Comparison of ENCODE assay signal across 9 mouse cellular contexts in genomic region chr16:8406708-8407107, GRCm38 (mm10). TPM values are rescaled to one million over a fixed set of nuclear protein-coding genes. Genes with fewer than 3 reads are reported as not detected.
DNase-seq lines count a peak whose midpoint lies in the region; ATAC-seq and TF ChIP-seq lines count a peak whose summit lies in the region.
"Had no signal": no experiment of that assay in that cellular context is flagged by ENCODE, and none has a peak within 500 bp of the region (broad histone marks: within the 10 kb centered on the region; RNA-seq: fewer than 3 reads in every experiment).

No protein-coding gene starts in this region.

- TF ChIP-seq CTCF in MEL (IDR thresholded peaks at IDR 0.05 in 2 of 3, conservative IDR thresholded peaks at IDR 0.05 in 1 of 3; ENCODE audit: control insufficient read depth in 1 of 3, insufficient read depth in 1 of 3, low read depth in 2 of 3, low read length in 3 of 3, poor library complexity in 1 of 3, severe bottlenecking in 1 of 3), result peak; percentile 63 to 87 (median 72)
- TF ChIP-seq CTCF in liver, embryonic 14.5 days (IDR thresholded peaks at IDR 0.05; ENCODE audit: low read depth), result peak; percentile 82

- H3K27ac ChIP-seq in MEL (ENCODE audit: control insufficient read depth, low read depth, low read length), result no peak overlapping the region
- H3K27ac ChIP-seq in kidney, embryonic 16.5 days (ENCODE audit: low read length), result no peak overlapping the region
- no peak overlapping the region for H3K27ac ChIP-seq in liver, embryonic 14.5 days
- H3K27ac ChIP-seq: lung, embryonic 15.5 days had no signal

- 0% methylated on average over 6 of the region's 6 CpGs for WGBS in kidney, embryonic 16.5 days
- WGBS in liver, embryonic 14.5 days (ENCODE audit: insufficient replicate concordance), result 0% methylated on average over 6 of the region's 6 CpGs

- peak; percentile 62 to 66 for DNase-seq in B cell, adult 2 months
- DNase-seq in MEL (ENCODE audit: low read depth, low spot score), result peak; percentile 82
- DNase-seq in cerebellum, adult 8-10 months, result peak; percentile 49
- DNase-seq in liver, embryonic 14.5 days (ENCODE audit: low read depth in 3 of 3, low spot score in 3 of 3), result peak; percentile 50 to 51 (median 50)
- peak; percentile 63 for DNase-seq in thymus, postnatal 14 days

- H3K9me3 ChIP-seq in MEL (replicated peaks; ENCODE audit: insufficient read depth, low read length), result no peaks in the 10 kb centered on the region
- no peaks in the 10 kb centered on the region for H3K9me3 ChIP-seq in kidney, embryonic 16.5 days (ENCODE audit: low read length)
- H3K9me3 ChIP-seq in liver, embryonic 14.5 days (ENCODE audit: control insufficient read depth, low read length), result no peaks in the 10 kb centered on the region
- H3K9me3 ChIP-seq: lung, embryonic 15.5 days had no signal

- H3K27me3 ChIP-seq in MEL (ENCODE audit: control insufficient read depth in 1 of 2, insufficient read depth in 2 of 2, low read length in 2 of 2), result no peaks in the 10 kb centered on the region
- H3K27me3 ChIP-seq in kidney, embryonic 16.5 days (ENCODE audit: insufficient read depth, low read length), result no peaks in the 10 kb centered on the region
- no peaks in the 10 kb centered on the region for H3K27me3 ChIP-seq in liver, embryonic 14.5 days (ENCODE audit: control insufficient read depth, insufficient read depth, low read length)

- peak in 1 of 2 experiments; percentile 42; a peak in 1 of 4 replicates for TF ChIP-seq EP300 in MEL (IDR thresholded peaks at IDR 0.05; ENCODE audit: low read depth in 1 of 2, low read length in 2 of 2)
- no peak for TF ChIP-seq EP300 in liver, embryonic 14.5 days (IDR thresholded peaks at IDR 0.05; ENCODE audit: low read depth)

- no peak overlapping the region for H3K9ac ChIP-seq in MEL (ENCODE audit: control insufficient read depth, low read depth, low read length, poor library complexity, severe bottlenecking)
- no peak overlapping the region for H3K9ac ChIP-seq in kidney, embryonic 16.5 days (replicated peaks; ENCODE audit: low read length)
- no peak overlapping the region for H3K9ac ChIP-seq in liver, embryonic 14.5 days (replicated peaks)
- H3K9ac ChIP-seq: lung, embryonic 15.5 days had no signal

- TF ChIP-seq POLR2A in MEL (IDR thresholded peaks at IDR 0.05; ENCODE audit: control insufficient read depth in 1 of 2, insufficient read depth in 1 of 2, low read depth in 1 of 2, low read length in 2 of 2, poor library complexity in 1 of 2), result no peak

- TF ChIP-seq RAD21 in MEL (IDR thresholded peaks at IDR 0.05; ENCODE audit: low read depth, low read length), result peak; percentile 92

- no peaks in the 10 kb centered on the region for H3K36me3 ChIP-seq in MEL (ENCODE audit: control insufficient read depth in 1 of 2, insufficient read depth in 2 of 2, low read length in 2 of 2)
- no peaks in the 10 kb centered on the region for H3K36me3 ChIP-seq in kidney, embryonic 16.5 days (ENCODE audit: insufficient read depth, low read length)
- H3K36me3 ChIP-seq in liver, embryonic 14.5 days (replicated peaks; ENCODE audit: control insufficient read depth, insufficient read depth, low read depth), result no peaks in the 10 kb centered on the region
- H3K36me3 ChIP-seq: lung, embryonic 15.5 days had no signal

- peaks cover 0 to 7% of the 10 kb centered on the region in 2 experiments; a peak in 2 of 4 replicates for H3K4me1 ChIP-seq in MEL (ENCODE audit: control insufficient read depth in 1 of 2, insufficient read depth in 2 of 2, low read length in 2 of 2)
- H3K4me1 ChIP-seq in kidney, embryonic 16.5 days (ENCODE audit: insufficient read depth, low read length), result no peaks in the 10 kb centered on the region
- no peaks in the 10 kb centered on the region for H3K4me1 ChIP-seq in liver, embryonic 14.5 days (replicated peaks; ENCODE audit: control insufficient read depth in 2 of 2, insufficient read depth in 2 of 2, low read length in 1 of 2)

- no peak overlapping the region; the same call in 1 of the 2 replicates for H3K4me2 ChIP-seq in kidney, embryonic 16.5 days (replicated peaks; ENCODE audit: low read depth, low read length)
- no peak overlapping the region for H3K4me2 ChIP-seq in liver, embryonic 14.5 days (ENCODE audit: low read depth)
- H3K4me2 ChIP-seq: lung, embryonic 15.5 days had no signal

- no peaks in the 10 kb centered on the region for H3K79me2 ChIP-seq in MEL (ENCODE audit: control insufficient read depth, insufficient read depth, low read length, poor library complexity)

- ATAC-seq in frontal cortex, adult (ENCODE audit: low TSS enrichment), result peak; percentile 44; the same call in 1 of the 2 replicates
- ATAC-seq in kidney, embryonic 16.5 days (ENCODE audit: low FRiP score, low TSS enrichment), result peak; percentile 17; the same call in 1 of the 2 replicates
- peak; percentile 75 for ATAC-seq in liver, embryonic 14.5 days (ENCODE audit: insufficient read depth)
- ATAC-seq in neutrophil, adult 5-6 weeks (ENCODE audit: extremely low read depth, insufficient number of reproducible peaks, low FRiP score, poor library complexity, severe bottlenecking), result peak; percentile 50; the same call in 1 of the 2 replicates

- H3K4me3 ChIP-seq in MEL (ENCODE audit: control insufficient read depth in 1 of 2, insufficient read depth in 1 of 2, low read depth in 2 of 2, low read length in 2 of 2), result no peak overlapping the region
- H3K4me3 ChIP-seq in kidney, embryonic 16.5 days (ENCODE audit: low read length), result no peak overlapping the region
- H3K4me3 ChIP-seq in liver, embryonic 14.5 days (ENCODE audit: insufficient read depth in 1 of 2, low read depth in 2 of 2, low read length in 2 of 2), result no peak overlapping the region
- H3K4me3 ChIP-seq: lung, embryonic 15.5 days had no signal

TF ChIP-seq in MEL, 35 proteins besides CTCF, POLR2A, EP300 and RAD21:
- no peak for TF ChIP-seq TBP (IDR thresholded peaks at IDR 0.05; ENCODE audit: low read depth, low read length)
- TF ChIP-seq MYB (IDR thresholded peaks at IDR 0.05; ENCODE audit: low read depth, low read length), result 0 out of 2 replicates have a peak, but pooled peaks have one; percentile 35
- peak; percentile 76 for TF ChIP-seq ZC3H11A (IDR thresholded peaks at IDR 0.05; ENCODE audit: low read depth, low read length)
- TF ChIP-seq SMC3 (IDR thresholded peaks at IDR 0.05; ENCODE audit: low read depth, low read length), result peak; percentile 80
- TF ChIP-seq POLR2AphosphoS5 (IDR thresholded peaks at IDR 0.05; ENCODE audit: borderline replicate concordance, low read depth, low read length), result no peak
- no peak for TF ChIP-seq MYC (IDR thresholded peaks at IDR 0.05; ENCODE audit: low read depth, low read length)
- peak; percentile 82 for TF ChIP-seq GATA1 (IDR thresholded peaks at IDR 0.05; ENCODE audit: low read depth, low read length)
- TF ChIP-seq SIN3A (IDR thresholded peaks at IDR 0.05; ENCODE audit: low read length), result 0 out of 2 replicates have a peak, but pooled peaks have one; percentile 31
- 0 out of 2 replicates have a peak, but pooled peaks have one; percentile 23 for TF ChIP-seq BHLHE40 (IDR thresholded peaks at IDR 0.05; ENCODE audit: borderline replicate concordance, low read depth, low read length)

RNA-seq across cellular contexts. Expression of gene Tmem114, which starts 18.2 kb away (rescaled TPM):
- not detected in 2 replicates for total RNA-seq in MEL (2012; rRNA removed)
- not detected for polyA plus RNA-seq in MEL (2012; ENCODE audit: insufficient read depth in 1 of 2, insufficient read length in 2 of 2, low read depth in 1 of 2, low replicate concordance in 2 of 2, missing spikeins in 1 of 2)
- polyA plus RNA-seq in kidney, embryonic 16.5 days (2015; fragmentation: Nextera tagmentation; extraction: Ambion mirVana), result 0.11 TPM in 1 of 2 replicates, not detected in the other
- 0.02 TPM in 1 of 2 replicates, not detected in the other for polyA plus RNA-seq in liver, embryonic 14.5 days (2012; rRNA removed)
- not detected in 2 replicates for polyA plus RNA-seq in liver, embryonic 14.5 days (2014; fragmentation: Nextera tagmentation; extraction: Ambion mirVana)
- total RNA-seq in neutrophil, adult 5-6 weeks (2017), result not detected in 2 replicates
- polyA plus RNA-seq: lung, embryonic 15.5 days had no signal

Comparison
In these comparisons a context has a peak if more than half of its experiments do, and no peak if none do; other contexts are left out.
1. ATAC-seq: peak in every context shown above with its lines; median percentile 75 in liver, embryonic 14.5 days; 50 in neutrophil, adult 5-6 weeks; 44 in frontal cortex, adult; 17 in kidney, embryonic 16.5 days.